Mouse (Mus musculus): ENCODE measurements around the gene Dennd1a.

DNA sequence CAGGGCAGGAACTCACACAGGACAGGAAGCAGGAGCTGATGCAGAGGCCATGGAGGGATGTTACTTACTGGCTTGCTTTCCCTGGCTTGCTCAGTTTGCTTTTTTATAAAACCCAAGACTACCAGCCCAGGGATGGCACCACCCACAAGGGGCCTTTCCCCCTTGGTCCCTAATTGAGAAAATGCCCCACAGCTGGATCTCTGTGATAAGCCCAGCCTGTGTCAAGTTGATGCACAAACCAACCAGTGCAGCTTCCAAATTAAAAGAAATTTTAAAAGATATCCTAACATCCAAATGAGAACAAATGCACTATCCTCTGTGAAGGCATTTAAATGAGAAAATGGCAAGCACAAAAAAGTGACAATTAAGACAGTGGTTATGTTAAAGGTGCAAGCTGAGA lies 95.6 kb downstream of the Dennd1a start:
- no peak for TF ChIP-seq POLR2A (IDR thresholded peaks at IDR 0.05; ENCODE audit: borderline replicate concordance, extremely low read depth, low read depth, low read length)
- no peak for TF ChIP-seq CTCF (IDR thresholded peaks at IDR 0.05; ENCODE audit: insufficient read depth, low read length)
